Mouse (Mus musculus) thymus, postnatal 14 days (tissue): ENCODE measurements at regions not wholly inside any gene's neighbourhood (a gene's known extent, or its start where the extent isn't known, plus 50 kb on each side); places are given as distances from the start of the nearest gene placed in this dataset.

ENCODE experiments used
- DNase-seq: peaks from one replicate; pipeline ENCODE4 v3.0.0; 2021

- DNase-seq, result no peak
These were observed 120.5 kb upstream of the Smarca2 start for GRCm38 (mm10) chr19:26484322-26484721.

- no peak for DNase-seq
These were observed 112.0 kb upstream of the Smarca2 start for GRCm38 (mm10) chr19:26492806-26493205.

- no peak for DNase-seq
These were observed 103.8 kb upstream of the Smarca2 start for GRCm38 (mm10) chr19:26501064-26501463.

GRCm38 (mm10) chr19:26504027-26504426 lies 100.8 kb upstream of the Smarca2 start:
- no peak for DNase-seq

- no peak for DNase-seq
These were observed 98.0 kb upstream of the Smarca2 start for GRCm38 (mm10) chr19:26506802-26507201.

GRCm38 (mm10) chr19:26507986-26508385 lies 96.9 kb upstream of the Smarca2 start:
- DNase-seq, result no peak

GRCm38 (mm10) chr19:26508616-26509015 lies 96.2 kb upstream of the Smarca2 start:
- no peak for DNase-seq

- DNase-seq, result no peak
These were observed 95.6 kb upstream of the Smarca2 start for GRCm38 (mm10) chr19:26509240-26509639.

GRCm38 (mm10) chr19:26510185-26510584 lies 94.7 kb upstream of the Smarca2 start:
- no peak for DNase-seq

- DNase-seq, result peak; percentile 6
These were observed 94.0 kb upstream of the Smarca2 start for GRCm38 (mm10) chr19:26510887-26511286.

GRCm38 (mm10) chr19:26511756-26512155 lies 93.1 kb upstream of the Smarca2 start:
- no peak for DNase-seq

- DNase-seq, result no peak
These were observed 80.3 kb upstream of the Smarca2 start for GRCm38 (mm10) chr19:26524583-26524982.

- DNase-seq, result no peak
These were observed 73.5 kb upstream of the Smarca2 start for GRCm38 (mm10) chr19:26531390-26531789.

- no peak for DNase-seq
These were observed 72.3 kb upstream of the Smarca2 start for GRCm38 (mm10) chr19:26532509-26532908.

GRCm38 (mm10) chr19:26545671-26546070 lies 59.2 kb upstream of the Smarca2 start:
- peak; percentile 22 for DNase-seq

- no peak for DNase-seq
These were observed 57.3 kb upstream of the Smarca2 start for GRCm38 (mm10) chr19:26547522-26547921.

- DNase-seq, result no peak
These were observed 56.1 kb upstream of the Smarca2 start for GRCm38 (mm10) chr19:26548562-26549270.

GRCm38 (mm10) chr19:26550299-26550698 lies 54.6 kb upstream of the Smarca2 start:
- no peak for DNase-seq
